In the genomic region with DNA sequence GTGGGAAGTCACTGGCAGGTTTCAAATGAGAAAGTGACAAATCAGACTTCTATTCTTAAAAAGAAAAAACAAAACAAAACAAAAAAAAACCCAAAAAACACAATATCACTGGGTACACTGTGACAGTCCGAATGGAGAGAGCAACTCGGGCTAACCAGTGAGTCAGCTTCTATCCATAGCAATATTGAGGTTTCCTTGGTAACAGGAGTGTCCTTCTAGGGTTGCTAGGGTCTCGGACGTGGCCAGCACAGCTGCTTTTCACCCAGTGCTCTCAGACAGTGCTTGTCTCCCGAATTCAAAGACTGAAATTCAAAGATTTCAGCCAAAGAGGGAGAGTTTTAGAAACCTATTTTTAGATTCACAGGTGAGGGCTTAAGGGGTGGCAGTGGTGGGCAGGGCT, we compare ENCODE assay signal across 17 mouse cellular contexts.
"Had no signal": no experiment of that assay in that cellular context is flagged by ENCODE, and none has a peak within 500 bp of the region (broad histone marks: within the 10 kb centered on the region; RNA-seq: fewer than 3 reads in every experiment).

No protein-coding gene starts in this region.

- H3K27ac ChIP-seq: kidney, postnatal 0 days; layer of hippocampus, adult 2 months; limb, embryonic 10.5 days; limb, embryonic 13.5 days; liver, embryonic 12.5 days; liver, embryonic 15.5 days; midbrain, embryonic 12.5 days had no signal

- H3K4me3 ChIP-seq: layer of hippocampus, adult 2 months; limb, embryonic 10.5 days; limb, embryonic 13.5 days; liver, embryonic 12.5 days; liver, embryonic 15.5 days; megakaryocyte, embryonic 14.5 days; midbrain, embryonic 12.5 days had no signal

- DNase-seq: kidney, adult 2 months; kidney, postnatal 25 days; layer of hippocampus, adult 9-11 months; liver; lung, adult 2 months; lung, postnatal 14 days; thymus, adult 18-20 months; thymus, postnatal 36 days had no signal

- H3K36me3 ChIP-seq: limb, embryonic 10.5 days; limb, embryonic 13.5 days; liver, embryonic 12.5 days; liver, embryonic 15.5 days; midbrain, embryonic 12.5 days had no signal

- H3K4me2 ChIP-seq: limb, embryonic 13.5 days; liver, embryonic 12.5 days; liver, embryonic 15.5 days; midbrain, embryonic 12.5 days had no signal

- H3K4me1 ChIP-seq: limb, embryonic 13.5 days; liver, embryonic 12.5 days; liver, embryonic 15.5 days; megakaryocyte, embryonic 14.5 days; midbrain, embryonic 12.5 days had no signal

- H3K27me3 ChIP-seq: limb, embryonic 13.5 days; liver, embryonic 12.5 days; liver, embryonic 15.5 days; megakaryocyte, embryonic 14.5 days; midbrain, embryonic 12.5 days had no signal

- ATAC-seq: intestine, postnatal 0 days; liver, embryonic 12.5 days had no signal

- H3K9me3 ChIP-seq: limb, embryonic 10.5 days; limb, embryonic 13.5 days; liver, embryonic 12.5 days; liver, embryonic 15.5 days; midbrain, embryonic 12.5 days had no signal

- H3K9ac ChIP-seq: limb, embryonic 13.5 days; liver, embryonic 12.5 days; liver, embryonic 15.5 days; midbrain, embryonic 12.5 days had no signal
